In the genomic region with DNA sequence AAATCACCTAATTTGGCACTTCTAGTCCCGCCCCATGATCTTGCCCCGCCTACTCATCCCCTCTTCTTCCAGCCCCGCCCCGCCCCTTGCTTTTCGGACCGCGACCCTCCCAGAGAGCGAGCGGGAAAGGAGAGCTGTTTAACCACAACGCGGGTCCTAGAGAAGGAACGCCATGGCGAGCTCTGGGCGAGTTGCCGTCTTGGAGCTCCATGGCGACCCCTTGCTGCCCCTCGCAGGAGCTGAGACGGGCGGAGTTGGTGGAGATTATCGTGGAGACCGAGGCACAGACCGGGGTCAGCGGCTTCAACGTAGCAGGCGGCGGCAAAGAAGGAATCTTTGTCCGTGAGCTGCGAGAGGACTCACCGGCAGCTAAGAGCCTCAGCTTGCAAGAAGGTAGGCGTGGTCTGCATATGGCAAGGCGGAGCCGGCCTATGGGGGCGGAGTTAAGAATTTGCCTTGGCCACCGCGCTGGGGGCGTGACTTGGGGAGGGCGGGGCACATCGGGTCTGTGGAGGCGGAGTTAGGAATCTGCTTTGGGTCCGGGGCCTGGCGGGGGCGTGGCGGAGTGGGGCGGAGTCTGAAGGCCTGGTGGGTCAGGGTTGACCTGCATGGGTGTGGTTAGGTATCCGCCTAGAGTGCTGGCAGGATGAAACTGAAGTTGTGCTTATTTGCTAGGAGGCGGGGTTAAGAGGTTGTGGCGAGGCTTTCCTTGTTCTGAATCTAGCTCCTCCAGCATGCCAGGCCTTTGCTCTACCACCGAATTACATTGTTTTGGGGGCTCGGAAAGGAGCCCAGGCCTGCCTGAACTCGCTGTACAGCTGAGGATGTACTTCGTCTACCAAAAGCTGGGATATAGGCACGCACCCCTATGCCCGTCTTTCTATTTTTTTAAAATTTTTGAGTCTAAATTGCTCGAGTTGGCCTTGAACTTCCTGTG, we compare ENCODE assay signal across 8 mouse cellular contexts. TPM values are rescaled to one million over a fixed set of nuclear protein-coding genes. Genes with fewer than 3 reads are reported as not detected.
DNase-seq lines count a peak whose midpoint lies in the region; ATAC-seq and TF ChIP-seq lines count a peak whose summit lies in the region.

No protein-coding gene starts in this region.

- TF ChIP-seq CTCF in E14TG2a.4 (conservative IDR thresholded peaks at IDR 0.05; ENCODE audit: low read length) = no peak
- peak; percentile 26; the same call in 1 of the 2 replicates for TF ChIP-seq CTCF in heart, postnatal 0 days (IDR thresholded peaks at IDR 0.05; ENCODE audit: low read depth)
- no peak for TF ChIP-seq CTCF in testis, adult 2 months (IDR thresholded peaks at IDR 0.05; ENCODE audit: control insufficient read depth, insufficient read depth, insufficient replicate concordance, low read depth, low read length)

- peak overlapping the region; percentile 64 for H3K4me2 ChIP-seq in forebrain, embryonic 12.5 days
- H3K4me2 ChIP-seq in heart, postnatal 0 days (ENCODE audit: low read depth, low read length) = peak overlapping the region; percentile 83
- H3K4me2 ChIP-seq in liver, embryonic 16.5 days (ENCODE audit: low read depth, low read length) = peak overlapping the region; percentile 99
- H3K4me2 ChIP-seq in neural tube, embryonic 13.5 days = peak overlapping the region; percentile 60

- H3K36me3 ChIP-seq in E14TG2a.4 (ENCODE audit: insufficient read depth, low read length) = peaks cover 28% of the 10 kb centered on the region
- no peaks in the 10 kb centered on the region for H3K36me3 ChIP-seq in forebrain, embryonic 12.5 days (replicated peaks)
- H3K36me3 ChIP-seq in heart, postnatal 0 days (replicated peaks; ENCODE audit: control insufficient read depth, insufficient read depth, low read length) = no peaks in the 10 kb centered on the region
- H3K36me3 ChIP-seq in liver, embryonic 16.5 days (ENCODE audit: control insufficient read depth, insufficient read depth) = no peaks in the 10 kb centered on the region
- H3K36me3 ChIP-seq in neural tube, embryonic 13.5 days = no peaks in the 10 kb centered on the region
- H3K36me3 ChIP-seq in testis, adult 2 months (ENCODE audit: control insufficient read depth, insufficient read depth, low read length) = no peaks in the 10 kb centered on the region

- peak overlapping the region; percentile 87 for H3K4me3 ChIP-seq in E14TG2a.4 (replicated peaks; ENCODE audit: low read length)
- peak overlapping the region; percentile 55 for H3K4me3 ChIP-seq in forebrain, embryonic 12.5 days (replicated peaks)
- peak overlapping the region; percentile 67 for H3K4me3 ChIP-seq in heart, postnatal 0 days (ENCODE audit: low read depth, low read length)
- H3K4me3 ChIP-seq in liver, embryonic 16.5 days (ENCODE audit: low read depth, low read length) = peak overlapping the region; percentile 83
- peak overlapping the region; percentile 54 for H3K4me3 ChIP-seq in neural tube, embryonic 13.5 days
- H3K4me3 ChIP-seq in testis, adult 2 months (ENCODE audit: control insufficient read depth, low read depth, low read length) = peak overlapping the region; percentile 76

- no peaks in the 10 kb centered on the region for H3K9me3 ChIP-seq in E14TG2a.4 (ENCODE audit: low read length)
- no peaks in the 10 kb centered on the region for H3K9me3 ChIP-seq in forebrain, embryonic 12.5 days
- no peaks in the 10 kb centered on the region for H3K9me3 ChIP-seq in heart, postnatal 0 days (replicated peaks; ENCODE audit: control insufficient read depth, low read length)
- no peaks in the 10 kb centered on the region for H3K9me3 ChIP-seq in liver, embryonic 16.5 days (replicated peaks; ENCODE audit: control insufficient read depth, low read length)
- no peaks in the 10 kb centered on the region for H3K9me3 ChIP-seq in neural tube, embryonic 13.5 days

- no peak for TF ChIP-seq EP300 in heart, postnatal 0 days (IDR thresholded peaks at IDR 0.05; ENCODE audit: low read depth)

- peak; percentile 94 for ATAC-seq in forebrain, embryonic 12.5 days (ENCODE audit: low FRiP score)
- peak; percentile 92 for ATAC-seq in heart, postnatal 0 days (ENCODE audit: insufficient read depth, low read depth)
- ATAC-seq in liver, embryonic 16.5 days (ENCODE audit: low read depth) = peak; percentile 95
- ATAC-seq in neural tube, embryonic 13.5 days (ENCODE audit: low read depth) = peak; percentile 91

- peak; percentile 99 for DNase-seq in c-Kit-positive CD71-positive TER-119-positive erythroid progenitor cells, embryonic 14.5 days (ENCODE audit: low spot score)
- DNase-seq in heart, postnatal 0 days (ENCODE audit: low spot score) = peak; percentile 96
- peak; percentile 100 for DNase-seq in kidney, postnatal 4 days

- TF ChIP-seq POLR2A in testis, adult 2 months (IDR thresholded peaks at IDR 0.05; ENCODE audit: control insufficient read depth, low read depth, low read length) = peak; percentile 73; the same call in 1 of the 2 replicates

- peak overlapping the region; percentile 68 for H3K9ac ChIP-seq in forebrain, embryonic 12.5 days
- H3K9ac ChIP-seq in heart, postnatal 0 days (replicated peaks; ENCODE audit: low read depth, low read length) = peak overlapping the region; percentile 60
- H3K9ac ChIP-seq in liver, embryonic 16.5 days (ENCODE audit: low read depth, low read length) = peak overlapping the region; percentile 84
- H3K9ac ChIP-seq in neural tube, embryonic 13.5 days = peak overlapping the region; percentile 77

- under 1% methylated on average over 54 of the region's 54 CpGs for WGBS in forebrain, embryonic 12.5 days
- under 1% methylated on average over 54 of the region's 54 CpGs for WGBS in heart, postnatal 0 days
- WGBS in liver, embryonic 16.5 days (ENCODE audit: insufficient replicate concordance) = under 1% methylated on average over 53 of the region's 54 CpGs
- under 1% methylated on average over 54 of the region's 54 CpGs for WGBS in neural tube, embryonic 13.5 days

- no peaks in the 10 kb centered on the region for H3K27me3 ChIP-seq in E14TG2a.4 (ENCODE audit: insufficient read depth, low read length)
- H3K27me3 ChIP-seq in forebrain, embryonic 12.5 days = no peaks in the 10 kb centered on the region
- H3K27me3 ChIP-seq in heart, postnatal 0 days (ENCODE audit: control insufficient read depth, insufficient read depth, low read length) = no peaks in the 10 kb centered on the region
- H3K27me3 ChIP-seq in liver, embryonic 16.5 days (ENCODE audit: control insufficient read depth, insufficient read depth, low read depth, low read length) = no peaks in the 10 kb centered on the region
- no peaks in the 10 kb centered on the region for H3K27me3 ChIP-seq in neural tube, embryonic 13.5 days
- H3K27me3 ChIP-seq in testis, adult 2 months (ENCODE audit: control insufficient read depth, insufficient read depth, low read length) = no peaks in the 10 kb centered on the region

- H3K27ac ChIP-seq in forebrain, embryonic 12.5 days = peak overlapping the region; percentile 97
- H3K27ac ChIP-seq in heart, postnatal 0 days (ENCODE audit: low read depth) = peak overlapping the region; percentile 97
- H3K27ac ChIP-seq in liver, embryonic 16.5 days (ENCODE audit: low read length) = peak overlapping the region; percentile 100
- H3K27ac ChIP-seq in neural tube, embryonic 13.5 days (replicated peaks) = peak overlapping the region; percentile 95
- peak overlapping the region; percentile 71 for H3K27ac ChIP-seq in testis, adult 2 months (ENCODE audit: control insufficient read depth, insufficient read depth, low read depth, low read length)

- peaks cover 72% of the 10 kb centered on the region for H3K4me1 ChIP-seq in E14TG2a.4 (replicated peaks; ENCODE audit: low read depth, low read length)
- peaks cover 13% of the 10 kb centered on the region for H3K4me1 ChIP-seq in forebrain, embryonic 12.5 days
- H3K4me1 ChIP-seq in heart, postnatal 0 days (ENCODE audit: control insufficient read depth, insufficient read depth) = peaks cover 14% of the 10 kb centered on the region
- H3K4me1 ChIP-seq in liver, embryonic 16.5 days (ENCODE audit: control insufficient read depth, low read depth, low read length) = peaks cover 25% of the 10 kb centered on the region
- peaks cover 15% of the 10 kb centered on the region for H3K4me1 ChIP-seq in neural tube, embryonic 13.5 days (replicated peaks)
- peaks cover 2% of the 10 kb centered on the region for H3K4me1 ChIP-seq in testis, adult 2 months (ENCODE audit: control insufficient read depth, insufficient read depth, low read length)

RNA-seq across cellular contexts. Expression of gene Prx, which starts 8.9 kb away (rescaled TPM):
- 2.9 and 3.5 TPM in 2 replicates for polyA plus RNA-seq in forebrain, embryonic 12.5 days (2016; fragmentation: Nextera tagmentation; extraction: Ambion mirVana)
- 1.9 and 2.2 TPM in 2 replicates for total RNA-seq in heart, postnatal 0 days (2014; rRNA removed; ENCODE audit: low replicate concordance)
- polyA plus RNA-seq in heart, postnatal 0 days (2015; fragmentation: Nextera tagmentation; extraction: Ambion mirVana) = 1.1 TPM in 2 replicates
- polyA plus RNA-seq in liver, embryonic 16.5 days (2015; fragmentation: Nextera tagmentation; extraction: Ambion mirVana) = 0.74 and 0.81 TPM in 2 replicates
- 1.9 TPM in 2 replicates for polyA plus RNA-seq in neural tube, embryonic 13.5 days (2015; fragmentation: Nextera tagmentation; extraction: Ambion mirVana)
- 0.33 and 0.42 TPM in 2 replicates for polyA plus RNA-seq in testis, adult 2 months (2012; rRNA removed)

RNA-seq across cellular contexts. Expression of gene Hipk4, which starts 15.1 kb away (rescaled TPM):
- 0.26 and 0.57 TPM in 2 replicates for polyA plus RNA-seq in forebrain, embryonic 12.5 days (2016; fragmentation: Nextera tagmentation; extraction: Ambion mirVana)
- total RNA-seq in heart, postnatal 0 days (2014; rRNA removed; ENCODE audit: low replicate concordance) = 0.23 and 1.1 TPM in 2 replicates
- polyA plus RNA-seq in heart, postnatal 0 days (2015; fragmentation: Nextera tagmentation; extraction: Ambion mirVana) = 0.15 and 0.18 TPM in 2 replicates
- polyA plus RNA-seq in liver, embryonic 16.5 days (2015; fragmentation: Nextera tagmentation; extraction: Ambion mirVana) = 0.09 TPM in 1 of 2 replicates, not detected in the other
- 0.39 and 0.71 TPM in 2 replicates for polyA plus RNA-seq in neural tube, embryonic 13.5 days (2015; fragmentation: Nextera tagmentation; extraction: Ambion mirVana)
- 122 and 138 TPM in 2 replicates for polyA plus RNA-seq in testis, adult 2 months (2012; rRNA removed)

RNA-seq across cellular contexts. Expression of gene Sertad1, which starts 21.3 kb away (rescaled TPM):
- 12.9 and 13.1 TPM in 2 replicates for polyA plus RNA-seq in forebrain, embryonic 12.5 days (2016; fragmentation: Nextera tagmentation; extraction: Ambion mirVana)
- total RNA-seq in heart, postnatal 0 days (2014; rRNA removed; ENCODE audit: low replicate concordance) = 23.4 and 70.5 TPM in 2 replicates
- polyA plus RNA-seq in heart, postnatal 0 days (2015; fragmentation: Nextera tagmentation; extraction: Ambion mirVana) = 30.8 and 31.0 TPM in 2 replicates
- polyA plus RNA-seq in liver, embryonic 16.5 days (2015; fragmentation: Nextera tagmentation; extraction: Ambion mirVana) = 29.2 and 31.6 TPM in 2 replicates
- 12.3 and 14.1 TPM in 2 replicates for polyA plus RNA-seq in neural tube, embryonic 13.5 days (2015; fragmentation: Nextera tagmentation; extraction: Ambion mirVana)
- polyA plus RNA-seq in testis, adult 2 months (2012; rRNA removed) = 15.4 and 19.1 TPM in 2 replicates

RNA-seq across cellular contexts. Expression of gene Sertad3, which starts 34.4 kb away (rescaled TPM):
- polyA plus RNA-seq in forebrain, embryonic 12.5 days (2016; fragmentation: Nextera tagmentation; extraction: Ambion mirVana) = 20.0 and 21.9 TPM in 2 replicates
- total RNA-seq in heart, postnatal 0 days (2014; rRNA removed; ENCODE audit: low replicate concordance) = 4.3 and 11.4 TPM in 2 replicates
- polyA plus RNA-seq in heart, postnatal 0 days (2015; fragmentation: Nextera tagmentation; extraction: Ambion mirVana) = 16.9 and 20.8 TPM in 2 replicates
- 35.5 and 37.6 TPM in 2 replicates for polyA plus RNA-seq in liver, embryonic 16.5 days (2015; fragmentation: Nextera tagmentation; extraction: Ambion mirVana)
- polyA plus RNA-seq in neural tube, embryonic 13.5 days (2015; fragmentation: Nextera tagmentation; extraction: Ambion mirVana) = 16.7 and 16.8 TPM in 2 replicates
- polyA plus RNA-seq in testis, adult 2 months (2012; rRNA removed) = 4.1 and 4.7 TPM in 2 replicates

RNA-seq across cellular contexts. Expression of gene Pld3, which starts 45.0 kb away (rescaled TPM):
- 58.1 and 58.2 TPM in 2 replicates for polyA plus RNA-seq in forebrain, embryonic 12.5 days (2016; fragmentation: Nextera tagmentation; extraction: Ambion mirVana)
- total RNA-seq in heart, postnatal 0 days (2014; rRNA removed; ENCODE audit: low replicate concordance) = 37.3 and 58.5 TPM in 2 replicates
- polyA plus RNA-seq in heart, postnatal 0 days (2015; fragmentation: Nextera tagmentation; extraction: Ambion mirVana) = 38.9 and 43.8 TPM in 2 replicates
- polyA plus RNA-seq in liver, embryonic 16.5 days (2015; fragmentation: Nextera tagmentation; extraction: Ambion mirVana) = 85.0 and 101 TPM in 2 replicates
- polyA plus RNA-seq in neural tube, embryonic 13.5 days (2015; fragmentation: Nextera tagmentation; extraction: Ambion mirVana) = 123 and 128 TPM in 2 replicates
- 121 and 130 TPM in 2 replicates for polyA plus RNA-seq in testis, adult 2 months (2012; rRNA removed)

Comparison
In these comparisons a context has a peak if more than half of its experiments do, and no peak if none do; other contexts are left out.
1. Peak in every context shown above with its lines: DNase-seq, ATAC-seq, H3K4me3 ChIP-seq and H3K27ac ChIP-seq.
2. RNA of gene Hipk4, which starts 15.1 kb away (polyA plus RNA-seq): 122 to 138 TPM in testis, adult 2 months; 0.39 to 0.71 TPM in neural tube, embryonic 13.5 days, 0.26 to 0.57 TPM in forebrain, embryonic 12.5 days, 0.15 to 0.18 TPM in heart, postnatal 0 days and 0.09 TPM in liver, embryonic 16.5 days; every median in the first group is over 10 times any median in the second.